Mouse (Mus musculus): ENCODE data around the gene Olfr1491. TPM values are rescaled to one million over a fixed set of nuclear protein-coding genes. Genes with fewer than 3 reads are reported as not detected.

Gene Olfr1491
- polyA plus RNA-seq (2015; fragmentation: Nextera tagmentation; extraction: Ambion mirVana) = not detected in 2 replicates

GRCm38 (mm10) chr19:13696968-13697367 is at the start of gene Olfr1491:
Olfr1491 (plus strand) TSS chr19:13697268.

GRCm38 (mm10) chr19:13650791-13651190 is 46.3 kb upstream of the Olfr1491 start, which contains the start of gene Olfr1490:
Olfr1490 (plus strand) TSS chr19:13651091.

GRCm38 (mm10) chr19:13722978-13723377 is 25.9 kb downstream of the Olfr1491 start, which contains the start of gene Olfr1493-ps1:
Olfr1493-ps1 (plus strand) TSS chr19:13723278.

GRCm38 (mm10) chr19:13739428-13739827 is 42.4 kb downstream of the Olfr1491 start, which contains the start of gene Olfr1494:
Olfr1494 (plus strand) TSS chr19:13739728.

Other genes starting within 250 kb of the Olfr1491 start
- not detected in 2 replicates for gene Olfr1472, start 241.2 kb upstream of the Olfr1491 start, polyA plus RNA-seq (2015; fragmentation: Nextera tagmentation; extraction: Ambion mirVana)
- gene Olfr1474, start 227.7 kb upstream of the Olfr1491 start, polyA plus RNA-seq (2015; fragmentation: Nextera tagmentation; extraction: Ambion mirVana) = not detected in 2 replicates
- not detected in 2 replicates for gene Olfr1475, start 217.1 kb upstream of the Olfr1491 start, polyA plus RNA-seq (2015; fragmentation: Nextera tagmentation; extraction: Ambion mirVana)
- not detected in 2 replicates for gene Olfr1477, start 196.7 kb upstream of the Olfr1491 start, polyA plus RNA-seq (2015; fragmentation: Nextera tagmentation; extraction: Ambion mirVana)
- gene Olfr1480, start 169.4 kb upstream of the Olfr1491 start, polyA plus RNA-seq (2015; fragmentation: Nextera tagmentation; extraction: Ambion mirVana) = not detected in 2 replicates
- not detected in 2 replicates for gene Olfr1484, start 113.8 kb upstream of the Olfr1491 start, polyA plus RNA-seq (2015; fragmentation: Nextera tagmentation; extraction: Ambion mirVana)
- not detected in 2 replicates for gene Olfr1487, start 79.9 kb upstream of the Olfr1491 start, polyA plus RNA-seq (2015; fragmentation: Nextera tagmentation; extraction: Ambion mirVana)
- not detected in 2 replicates for gene Olfr1489, start 65.6 kb upstream of the Olfr1491 start, polyA plus RNA-seq (2015; fragmentation: Nextera tagmentation; extraction: Ambion mirVana)
- not detected in 2 replicates for gene Olfr1490, start 46.2 kb upstream of the Olfr1491 start, polyA plus RNA-seq (2015; fragmentation: Nextera tagmentation; extraction: Ambion mirVana)
- gene Olfr1493-ps1, start 26.0 kb downstream of the Olfr1491 start, polyA plus RNA-seq (2015; fragmentation: Nextera tagmentation; extraction: Ambion mirVana) = not detected in 2 replicates
- not detected in 2 replicates for gene Olfr1494, start 42.5 kb downstream of the Olfr1491 start, polyA plus RNA-seq (2015; fragmentation: Nextera tagmentation; extraction: Ambion mirVana)
- not detected in 2 replicates for gene Olfr1495, start 67.3 kb downstream of the Olfr1491 start, polyA plus RNA-seq (2015; fragmentation: Nextera tagmentation; extraction: Ambion mirVana)
- gene Olfr1496, start 80.6 kb downstream of the Olfr1491 start, polyA plus RNA-seq (2015; fragmentation: Nextera tagmentation; extraction: Ambion mirVana) = not detected in 2 replicates
- gene Olfr1497, start 100.9 kb downstream of the Olfr1491 start, polyA plus RNA-seq (2015; fragmentation: Nextera tagmentation; extraction: Ambion mirVana) = not detected in 2 replicates
- not detected in 2 replicates for gene Olfr1499, start 122.2 kb downstream of the Olfr1491 start, polyA plus RNA-seq (2015; fragmentation: Nextera tagmentation; extraction: Ambion mirVana)
- gene Olfr1500, start 133.2 kb downstream of the Olfr1491 start, polyA plus RNA-seq (2015; fragmentation: Nextera tagmentation; extraction: Ambion mirVana) = not detected in 2 replicates
- not detected in 2 replicates for gene Olfr1501, start 153.4 kb downstream of the Olfr1491 start, polyA plus RNA-seq (2015; fragmentation: Nextera tagmentation; extraction: Ambion mirVana)
- gene Olfr1502, start 164.5 kb downstream of the Olfr1491 start, polyA plus RNA-seq (2015; fragmentation: Nextera tagmentation; extraction: Ambion mirVana) = not detected in 2 replicates
- not detected in 2 replicates for gene Olfr1504, start 200.7 kb downstream of the Olfr1491 start, polyA plus RNA-seq (2015; fragmentation: Nextera tagmentation; extraction: Ambion mirVana)
- not detected in 2 replicates for gene Olfr1505, start 216.3 kb downstream of the Olfr1491 start, polyA plus RNA-seq (2015; fragmentation: Nextera tagmentation; extraction: Ambion mirVana)

All from spleen, postnatal 0 days (tissue).